Mouse (Mus musculus) left cerebral cortex, postnatal 4 days (tissue): ENCODE results near the gene Ubap1l. TPM values are rescaled to one million over a fixed set of nuclear protein-coding genes. Genes with fewer than 3 reads are reported as not detected.
A peak's percentile ranks its signal among the peaks of the same experiment; 100 is the strongest.
"Not testable (repeated sequence)": the region's sequence is repeated elsewhere in the genome, so short reads cannot be mapped to it uniquely, and the experiment has no call there.

Experiments
- DNase-seq: peaks from one replicate; pipeline ENCODE4 v3.0.0-alpha.2; 2022
- intact Hi-C: fragments of 180-260 bp; cut with DNase I; formaldehyde crosslinking; loops from one replicate; pipeline ENCODE4 v1.15.1; 2025
- total RNA-seq, 2 experiments: library from RNA; stranded (reverse); gene quantifications; 2 replicates each; pipeline ENCODE4 v1.2.3; 2021

Gene Ubap1l
- total RNA-seq, result 1 to 10 TPM; 4.2 to 5.3 TPM

DNA sequence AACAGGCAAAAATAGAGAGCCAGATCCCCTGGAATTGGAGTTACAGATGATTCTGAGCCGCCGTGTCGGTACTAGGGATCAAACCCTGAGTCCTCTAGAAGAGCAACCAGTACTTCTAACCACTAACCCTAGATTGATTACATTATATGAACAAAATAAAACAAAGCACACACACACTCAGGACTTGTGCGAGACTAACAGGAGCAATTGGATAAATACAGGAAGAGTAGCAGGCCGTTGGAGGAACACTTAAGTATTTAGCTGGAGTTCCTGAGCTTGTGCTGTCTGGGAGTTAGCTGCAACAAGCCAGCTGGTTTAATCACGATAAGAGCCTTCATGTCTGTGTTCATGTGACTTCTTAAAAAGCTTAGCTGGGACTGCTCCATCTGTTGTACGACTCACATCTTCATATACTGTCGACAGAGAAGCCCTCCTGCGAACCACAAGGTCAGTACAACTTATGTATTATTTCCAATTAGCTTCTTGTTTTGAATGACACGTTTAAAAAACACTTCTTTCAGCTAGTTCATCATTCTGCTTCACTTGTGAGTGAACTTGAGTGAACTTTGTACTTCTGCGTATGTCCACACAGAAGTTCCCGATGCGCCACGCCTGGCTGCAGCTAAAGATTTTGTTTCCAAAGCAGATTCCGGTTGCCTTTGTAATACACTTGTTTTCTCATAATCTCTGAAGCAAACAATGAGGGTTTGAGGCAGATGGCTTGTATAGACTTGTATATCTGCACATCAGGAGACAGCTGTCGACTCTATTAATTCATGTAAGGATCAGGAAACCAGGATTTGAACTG, at the start of gene Ubap1l:
Gene Ubap1l (plus strand): TSS at position 401 of the 808 bp plus-strand sequence.
- intact Hi-C loops, result no loop called here
- DNase-seq, result no peak

DNA sequence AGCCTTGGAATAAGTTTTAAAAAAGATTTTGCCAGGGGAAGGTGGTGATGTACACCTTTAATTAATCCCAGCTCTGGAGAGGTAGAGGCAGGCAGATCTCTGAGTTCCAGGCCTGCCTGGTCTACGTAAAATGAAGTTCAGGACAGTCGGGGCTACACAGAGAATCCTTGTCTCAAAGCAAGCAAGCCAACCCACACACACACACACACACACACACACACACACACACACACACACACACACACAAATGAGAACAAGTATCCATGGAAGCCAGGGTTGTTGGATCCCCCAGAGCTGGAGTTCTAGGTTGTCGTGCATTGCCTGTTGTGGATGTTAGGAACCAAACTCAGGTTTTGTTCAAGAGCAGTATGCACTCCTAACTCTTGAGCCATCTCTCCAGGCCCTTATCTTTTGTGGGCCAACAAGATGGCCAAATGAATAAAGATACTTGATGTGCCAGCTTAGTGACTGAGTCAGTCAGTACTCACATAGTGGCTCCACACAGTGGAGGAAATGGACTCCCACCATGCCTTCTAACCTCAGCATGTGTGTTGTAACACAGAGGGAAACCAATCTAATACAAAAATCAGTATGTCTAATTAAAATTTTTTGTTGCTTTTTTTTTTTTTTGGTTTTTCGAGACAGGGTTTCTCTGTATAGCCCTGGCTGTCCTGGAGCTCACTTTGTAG, 48.0 kb upstream of the Ubap1l start:
- DNase-seq, result no peak
- intact Hi-C loops, result no loop called here

DNA sequence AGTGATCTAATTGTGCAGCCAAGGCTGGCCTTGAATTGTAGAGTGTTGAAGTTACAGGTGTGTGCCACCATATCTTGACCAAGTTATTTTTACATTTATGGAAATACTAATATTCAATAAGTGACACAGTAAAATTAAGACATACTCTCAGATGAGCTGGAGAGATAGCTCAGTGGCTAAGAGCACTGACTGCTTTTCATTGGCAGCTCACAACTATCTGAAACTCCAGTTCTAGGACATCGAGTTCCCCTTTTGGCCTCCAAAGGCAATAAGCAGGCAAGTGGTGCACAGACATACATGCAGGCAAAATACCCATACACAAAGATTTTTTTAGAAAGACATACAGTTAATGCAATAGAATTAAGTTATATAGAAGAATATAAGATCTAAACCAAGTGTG, 47.0 kb upstream of the Ubap1l start:
- intact Hi-C loops, result no loop called here
- no peak for DNase-seq

DNA sequence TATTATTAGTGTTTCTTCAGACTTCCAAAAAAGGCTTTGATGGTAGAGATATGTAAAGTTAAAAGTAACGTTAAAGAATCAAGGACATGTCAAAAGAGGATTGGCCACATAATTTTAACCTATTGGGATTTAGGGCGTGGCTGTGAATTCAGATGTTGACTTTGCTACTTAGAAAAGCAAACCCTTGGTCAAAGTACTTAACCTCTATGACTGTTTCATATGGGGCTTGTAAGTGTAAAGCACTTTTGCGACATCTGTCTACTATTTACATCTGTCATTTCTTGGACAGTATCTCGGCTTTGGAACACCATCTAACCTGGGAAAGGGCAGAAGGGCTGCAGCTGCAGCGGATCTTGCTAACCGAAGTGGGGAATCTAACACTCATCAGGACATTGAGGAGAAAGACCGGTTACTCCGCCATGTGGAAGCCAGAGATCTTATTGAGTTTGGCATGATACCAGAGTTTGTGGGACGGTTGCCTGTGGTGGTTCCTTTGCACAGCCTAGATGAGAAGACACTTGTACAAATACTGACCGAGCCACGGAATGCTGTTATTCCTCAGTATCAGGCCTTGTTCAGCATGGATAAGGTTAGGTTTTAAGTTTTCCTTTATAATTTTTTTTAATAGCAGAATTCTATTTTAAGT, 38.5 kb upstream of the Ubap1l start:
- intact Hi-C loops, result no loop called here

DNA sequence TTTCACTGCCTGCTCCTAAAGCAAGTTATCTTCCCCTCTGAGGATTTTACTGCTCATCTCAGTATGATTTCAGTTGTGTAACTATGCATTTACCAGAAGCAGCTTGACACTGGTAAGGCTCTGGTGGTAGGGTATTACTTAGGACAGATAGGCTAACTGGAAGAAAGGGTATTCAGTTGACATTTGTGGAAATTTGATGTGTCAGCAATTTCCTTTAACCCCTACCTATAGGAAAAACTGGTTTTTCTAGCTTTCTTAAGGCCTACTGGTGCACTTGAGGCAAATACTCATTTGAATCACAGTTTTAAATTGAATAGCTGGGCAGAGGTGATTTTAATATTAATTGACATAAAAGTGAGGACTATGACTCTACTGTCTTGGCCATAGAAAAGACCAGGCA, 34.9 kb upstream of the Ubap1l start:
- intact Hi-C loops, result no loop called here

More for the DNA sequence above, 38.5 kb upstream of the Ubap1l start:
- DNase-seq, result no peak

DNA sequence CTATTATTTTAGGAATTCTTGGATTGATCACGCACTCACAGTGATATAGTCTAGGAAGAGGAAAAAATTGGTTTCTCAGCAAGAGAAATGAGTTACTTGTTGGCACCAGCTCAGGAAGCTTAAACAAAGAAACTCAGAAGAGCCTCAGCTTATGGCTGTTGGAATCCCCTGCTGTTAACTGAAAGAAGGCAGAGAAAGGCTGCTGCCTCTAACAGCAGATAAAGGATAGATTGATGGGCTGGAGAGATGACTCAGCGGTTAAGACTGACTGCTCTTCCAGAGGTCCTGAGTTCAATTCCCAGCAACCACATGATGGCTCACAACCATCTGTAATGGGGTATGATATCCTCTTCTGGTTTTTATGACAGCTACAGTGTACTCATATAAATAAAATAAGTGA, 33.5 kb upstream of the Ubap1l start:
- DNase-seq, result no peak
- intact Hi-C loops, result no loop called here

More for the DNA sequence above, 34.9 kb upstream of the Ubap1l start:
- DNase-seq, result no peak

DNA sequence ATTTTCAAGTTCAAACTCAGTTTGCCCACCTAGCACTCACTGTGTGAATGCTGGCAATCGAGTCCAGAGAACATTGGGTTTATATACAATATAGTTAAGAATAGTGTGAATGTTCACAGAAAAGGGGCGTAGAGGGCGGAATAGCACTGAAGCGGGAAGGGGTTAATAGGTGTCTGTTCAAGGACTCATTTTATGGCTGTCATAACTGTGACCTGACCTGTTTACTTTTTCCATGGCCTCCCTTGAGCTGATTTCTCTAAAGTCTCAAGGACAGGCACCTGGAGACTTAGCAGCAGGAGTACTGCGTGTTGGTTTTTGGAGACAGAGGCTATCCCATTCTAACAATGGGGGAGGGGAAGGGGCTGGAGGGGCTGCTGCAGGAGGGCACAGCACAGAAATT, 26.9 kb upstream of the Ubap1l start:
- intact Hi-C loops, result no loop called here

DNA sequence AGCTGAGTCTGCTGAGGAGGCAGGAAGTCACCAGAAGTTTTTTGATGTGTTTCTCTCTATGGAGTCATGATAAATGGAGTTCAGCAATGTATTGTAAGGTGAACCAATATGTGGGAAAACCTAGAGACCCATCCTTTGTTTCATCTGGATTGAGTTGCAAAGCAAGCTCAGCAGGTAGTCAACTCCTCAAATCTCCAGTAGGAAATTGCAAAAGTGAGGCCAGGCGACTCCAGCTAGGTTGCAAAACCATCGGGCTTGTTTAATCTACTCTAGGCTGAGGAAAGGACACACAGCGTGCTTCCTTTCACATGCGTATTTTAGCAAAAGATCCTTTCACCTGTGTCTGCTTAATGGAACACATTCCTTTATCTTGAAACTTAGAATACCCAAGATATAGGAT, 21.7 kb upstream of the Ubap1l start:
- intact Hi-C loops, result no loop called here
- DNase-seq, result no peak

More for the DNA sequence above, 26.9 kb upstream of the Ubap1l start:
- DNase-seq, result no peak

DNA sequence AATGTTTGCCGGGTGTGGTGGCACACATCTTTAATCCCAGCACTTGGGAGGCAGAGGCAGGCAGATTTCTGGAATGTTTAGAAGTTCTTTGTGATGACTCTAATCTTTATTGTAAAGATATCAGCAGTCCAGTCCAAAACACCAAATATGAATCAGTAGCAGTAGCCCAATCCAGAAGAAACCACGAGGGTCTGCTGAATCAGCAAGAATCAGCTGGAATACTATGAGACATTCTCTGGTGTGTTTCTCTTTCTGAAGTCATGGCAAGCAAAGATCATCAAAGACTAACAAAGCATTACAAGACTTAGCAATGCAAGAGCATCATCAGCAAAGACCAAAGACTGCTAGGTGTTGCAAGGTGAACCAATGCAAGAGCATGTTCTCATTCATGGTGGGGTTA, 20.4 kb upstream of the Ubap1l start:
- intact Hi-C loops, result no loop called here
- no peak for DNase-seq

DNA sequence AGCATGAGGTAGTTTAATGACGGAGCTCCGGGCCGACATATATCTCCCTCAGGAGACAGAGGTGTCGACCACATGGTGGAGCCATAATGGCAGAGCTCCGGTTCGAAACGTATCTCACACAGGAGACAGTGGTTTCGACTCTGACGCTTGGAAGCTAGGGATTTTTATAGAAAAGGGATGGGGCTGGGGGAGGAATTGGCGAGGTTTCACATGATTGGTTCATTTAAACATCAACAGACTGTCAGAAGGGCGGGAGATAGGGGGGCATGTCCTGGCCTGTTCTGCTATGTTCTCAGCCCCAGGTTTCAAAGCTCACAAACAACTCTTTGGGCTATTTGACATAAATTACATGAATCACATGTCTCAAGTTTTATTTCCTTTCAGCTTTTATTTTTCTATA, 15.4 kb upstream of the Ubap1l start:
- intact Hi-C loops, DNase-seq: not testable (repeated sequence)

DNA sequence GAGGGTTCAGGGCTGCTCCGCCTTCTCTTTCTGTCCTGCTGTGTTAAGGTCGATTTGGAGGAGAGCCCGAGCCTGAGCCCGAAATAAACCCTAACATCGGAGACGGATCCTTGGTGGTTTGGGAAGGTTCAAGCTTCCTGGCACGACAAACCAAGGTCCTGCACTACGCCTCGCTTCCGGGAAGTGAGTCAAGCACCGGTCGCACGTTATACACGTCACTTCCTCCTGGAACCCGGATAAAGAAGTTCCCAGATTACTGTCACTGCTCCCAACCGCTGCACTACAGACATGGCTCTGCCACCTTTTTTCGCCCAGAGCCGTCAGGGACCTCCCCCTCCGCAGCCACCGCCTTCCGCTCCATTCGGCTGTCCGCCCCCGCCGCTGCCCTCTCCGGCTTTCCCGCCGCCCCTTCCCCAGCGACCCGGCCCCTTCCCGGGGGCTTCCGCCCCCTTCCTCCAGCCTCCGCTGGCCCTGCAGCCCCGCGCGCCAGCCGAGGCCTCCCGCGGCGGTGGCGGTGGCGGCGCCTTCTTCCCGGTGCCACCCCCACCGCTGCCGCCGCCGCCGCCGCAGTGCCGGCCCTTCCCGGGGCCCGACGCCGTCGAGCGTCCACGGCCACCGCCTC, 14.9 kb upstream of the Ubap1l start, which contains the start of gene Pdcd7:
Gene Pdcd7 (plus strand): TSS at position 251 of the 622 bp plus-strand sequence.
- intact Hi-C loops, result no loop called here
- DNase-seq, result peak; percentile 95

DNA sequence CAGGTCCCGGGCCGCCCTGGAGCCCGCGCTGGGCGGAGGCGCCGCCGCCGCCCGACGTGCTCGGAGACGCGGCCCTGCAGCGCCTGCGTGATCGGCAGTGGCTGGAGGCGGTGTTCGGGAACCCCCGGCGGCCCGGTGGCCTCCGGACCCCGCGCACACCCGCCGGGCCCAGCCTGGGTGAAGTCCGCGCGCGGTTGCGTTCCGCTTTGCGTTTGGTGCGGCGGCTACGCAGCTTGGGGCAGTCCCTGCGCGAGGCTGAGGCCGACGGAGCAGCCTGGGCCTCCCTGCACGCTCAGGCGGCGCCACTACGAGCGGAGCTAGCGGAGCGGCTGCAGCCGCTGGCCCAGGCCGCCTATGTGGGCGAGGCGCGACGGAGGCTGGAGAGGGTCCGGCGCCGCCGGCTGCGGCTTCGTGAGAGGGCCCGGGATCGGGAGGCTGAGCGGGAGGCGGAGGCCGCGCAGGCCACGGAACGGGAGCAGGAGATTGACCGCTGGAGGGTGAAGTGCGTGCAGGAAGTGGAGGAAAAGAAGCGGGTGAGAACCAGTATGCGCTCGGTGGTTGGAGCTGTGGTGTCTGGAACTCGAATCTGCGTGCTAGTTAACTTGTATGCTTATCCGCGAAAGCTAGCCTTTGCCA, 14.2 kb upstream of the Ubap1l start:
- intact Hi-C loops, result no loop called here
- peak; percentile 27 for DNase-seq

DNA sequence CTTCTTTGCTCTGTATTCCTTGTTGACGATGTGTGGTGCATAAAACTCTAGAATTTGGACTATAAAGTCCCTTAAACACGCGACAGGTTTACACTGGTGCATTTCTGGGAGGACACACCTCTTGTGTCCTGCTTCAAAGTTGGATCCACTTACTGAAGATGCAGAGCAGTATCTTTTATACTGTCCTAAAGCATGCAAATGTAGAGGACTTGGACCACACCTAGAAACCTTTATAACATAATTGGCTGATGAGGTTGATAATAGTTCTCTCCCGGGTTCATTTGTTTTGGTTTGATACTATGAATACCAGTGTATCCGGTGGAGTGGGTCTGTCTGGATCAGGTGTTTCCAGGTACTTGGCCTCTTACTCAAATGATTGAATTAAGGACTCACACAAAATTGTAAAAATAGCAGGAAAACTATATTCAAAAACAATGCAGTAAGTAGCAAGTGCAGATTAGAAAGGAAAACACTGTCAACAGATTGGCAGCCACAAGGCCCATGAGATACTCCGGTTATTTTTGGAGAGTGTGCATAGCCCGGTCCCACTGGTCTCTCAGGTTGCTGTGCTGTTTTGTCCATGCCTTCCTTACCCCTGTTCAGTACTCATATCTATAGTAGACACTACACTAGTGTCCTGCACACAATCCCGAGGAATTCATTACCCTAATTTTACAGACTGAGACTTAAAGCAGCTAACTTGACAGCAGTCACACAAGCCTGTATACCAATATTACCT, 13.6 kb upstream of the Ubap1l start:
- intact Hi-C loops, result no loop called here
- no peak for DNase-seq

DNA sequence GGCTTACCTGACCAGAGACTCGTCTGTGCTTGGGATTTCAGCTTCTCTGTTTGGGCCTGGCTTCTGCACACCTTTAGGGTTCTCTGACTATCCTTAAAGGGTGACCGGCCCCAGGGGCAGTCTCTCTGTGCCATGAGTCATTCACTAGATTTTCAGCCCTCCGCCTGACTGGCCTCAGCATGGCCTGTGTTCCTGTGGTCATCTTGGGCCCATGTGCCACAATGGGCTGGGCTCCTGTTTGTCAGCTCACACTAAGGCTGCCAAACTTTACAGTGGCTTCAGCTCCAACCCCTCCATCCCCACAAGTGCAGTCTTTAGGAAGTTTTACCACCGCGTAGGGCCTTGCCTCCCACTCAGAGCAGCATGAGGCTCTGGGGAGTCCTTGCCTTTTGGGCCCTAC, 7.6 kb upstream of the Ubap1l start:
- no peak for DNase-seq
- intact Hi-C loops, result no loop called here

DNA sequence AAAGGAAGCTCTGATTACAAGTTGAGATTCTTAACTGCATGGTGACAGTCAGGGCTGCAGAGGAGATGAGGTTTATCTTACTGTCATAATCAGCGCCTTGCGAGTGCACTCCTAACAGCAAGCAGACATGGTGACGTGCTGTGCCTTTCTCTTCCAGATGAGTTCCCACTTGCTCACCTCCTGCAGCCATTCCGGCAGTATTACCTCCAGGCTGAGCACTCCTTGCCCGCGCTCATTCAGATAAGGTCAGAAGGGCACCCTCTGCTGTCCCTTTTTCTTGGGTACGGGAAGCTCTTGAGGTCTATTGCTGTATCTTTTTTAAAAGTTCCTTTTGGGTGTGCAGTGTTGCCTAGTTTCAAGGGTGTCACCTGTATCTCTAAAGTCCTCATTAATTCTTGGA, 4.3 kb upstream of the Ubap1l start:
- no peak for DNase-seq
- intact Hi-C loops, result no loop called here

DNA sequence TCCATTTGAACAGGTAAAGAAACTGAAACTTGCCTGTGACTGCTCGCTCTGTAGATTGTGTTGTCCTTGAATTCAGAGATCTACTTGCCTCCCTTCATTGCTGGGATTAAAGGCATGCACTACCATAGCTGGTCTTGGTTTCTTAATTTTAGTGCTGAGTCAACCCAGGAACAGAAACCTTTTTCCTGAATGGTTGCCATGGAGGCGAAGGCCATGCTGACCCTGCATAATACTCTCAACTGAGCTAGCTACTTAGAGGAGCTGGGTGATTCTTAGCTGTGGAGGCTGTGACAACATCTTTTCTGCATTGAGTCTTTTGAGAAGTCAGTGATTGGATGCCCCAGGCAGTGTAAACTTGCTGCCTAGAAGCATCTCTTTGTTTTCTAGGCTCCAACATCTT, 3.9 kb upstream of the Ubap1l start:
- intact Hi-C loops, result no loop called here
- DNase-seq, result no peak

DNA sequence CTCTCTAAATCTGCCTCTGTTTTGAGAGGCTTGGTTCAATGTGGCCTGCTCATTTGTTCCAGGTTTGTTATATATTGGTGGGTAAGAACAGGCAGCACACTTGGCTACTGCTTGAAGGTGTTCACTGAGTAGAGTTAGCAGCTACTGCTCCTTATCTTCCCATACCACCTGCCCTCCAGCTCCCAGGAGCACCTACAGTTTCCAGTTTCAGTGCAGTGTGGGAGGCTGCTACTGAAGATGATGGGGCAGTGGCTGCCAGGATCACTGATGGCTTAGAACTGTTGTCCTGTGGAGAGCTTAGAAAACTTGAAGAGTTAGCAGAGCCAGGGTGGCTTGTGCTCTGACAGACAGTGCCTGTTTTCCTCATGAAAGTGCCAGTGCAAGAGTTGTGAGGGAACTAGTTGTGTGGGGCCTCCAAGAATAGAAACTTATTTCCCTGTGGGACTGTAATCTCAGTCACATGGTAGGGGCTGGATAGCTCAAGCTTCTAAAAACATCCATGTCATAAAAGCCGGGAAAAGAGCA, 1.8 kb upstream of the Ubap1l start:
- no peak for DNase-seq
- intact Hi-C loops, result no loop called here

DNA sequence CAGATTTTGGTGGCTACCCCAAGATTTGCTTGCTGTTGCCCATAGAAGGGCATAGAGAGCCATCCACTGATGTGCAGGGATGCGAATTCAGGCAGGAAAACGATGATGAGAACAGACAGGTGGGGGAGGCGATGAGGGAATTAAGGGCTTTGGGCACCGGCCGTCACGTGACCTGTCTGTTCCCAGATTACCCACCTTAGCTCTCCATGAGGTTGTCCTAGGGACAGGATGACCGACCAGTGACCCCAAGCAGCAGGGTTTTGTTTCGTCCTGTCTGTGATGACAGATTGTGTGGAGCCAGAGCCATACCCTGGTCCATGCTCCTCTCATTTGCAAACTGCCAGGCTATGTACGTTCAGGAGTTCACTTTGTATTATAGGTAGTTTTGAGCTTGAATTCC, 2.8 kb downstream of the Ubap1l start:
- no peak for DNase-seq
- intact Hi-C loops, result no loop called here

DNA sequence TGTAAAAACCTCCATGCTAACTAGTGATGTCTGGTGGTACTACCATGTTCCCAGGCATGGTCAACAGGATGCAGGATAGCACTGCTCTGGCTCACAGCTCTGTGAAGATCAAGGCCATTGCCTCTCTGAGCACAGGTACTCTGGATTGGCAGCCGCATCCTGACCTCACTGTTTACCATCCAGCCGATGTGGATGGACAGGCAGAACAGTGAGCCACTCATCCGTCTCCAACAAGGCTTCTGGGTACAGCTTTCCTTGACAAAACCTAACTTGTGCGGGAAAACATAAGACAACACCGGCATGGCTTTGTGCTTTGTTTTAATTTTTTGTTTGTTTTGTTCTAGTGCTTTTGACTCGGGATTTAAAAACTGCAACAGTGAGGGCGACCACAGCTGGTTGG, 4.9 kb downstream of the Ubap1l start:
- DNase-seq, result no peak
- intact Hi-C loops, result no loop called here

DNA sequence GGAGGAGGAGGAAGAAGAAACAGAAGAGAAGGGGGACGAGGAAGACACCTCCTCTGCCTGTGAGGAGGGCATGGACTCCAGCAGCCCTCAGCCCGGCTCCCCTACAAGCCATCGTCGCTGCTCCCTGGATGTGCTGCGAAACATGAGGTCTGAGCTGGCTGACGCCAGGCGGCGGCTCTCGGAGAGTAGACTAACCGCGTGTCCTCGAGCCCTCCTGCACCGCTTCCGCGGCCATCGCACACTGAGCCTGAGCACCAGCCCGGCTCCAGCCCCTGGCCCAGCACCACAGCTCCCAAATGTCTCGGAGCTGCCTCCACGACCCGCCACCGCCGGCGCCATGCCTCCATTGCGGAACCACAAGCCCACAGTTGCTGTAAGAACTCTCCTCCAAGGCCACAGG, 10.9 kb downstream of the Ubap1l start:
- intact Hi-C loops, result loop anchor here (10.0 kb wide), 1 partner anchor 63 kb away; the partner anchor contains the start of gene Mtfmt
- no peak for DNase-seq
